Mouse (Mus musculus): ENCODE results near the gene Cib2.

Cib2 gene

GRCm38 (mm10) chr9:54544212-54544953 lies 15.6 kb downstream of the Cib2 start:
- no peak for DNase-seq

- DNase-seq = no peak
Measured at GRCm38 (mm10) chr9:54540801-54541200, 19.2 kb downstream of the Cib2 start.

- no peak for DNase-seq
Measured at GRCm38 (mm10) chr9:54538684-54539083, 21.3 kb downstream of the Cib2 start, which contains the start of gene Sh2d7. Sh2d7 (plus strand) TSS chr9:54538984.

GRCm38 (mm10) chr9:54538244-54538643 lies 21.8 kb downstream of the Cib2 start:
- no peak for DNase-seq

- DNase-seq = no peak
Measured at GRCm38 (mm10) chr9:54537480-54537879, 22.5 kb downstream of the Cib2 start.

GRCm38 (mm10) chr9:54537030-54537429 lies 23.0 kb downstream of the Cib2 start:
- no peak for DNase-seq

GRCm38 (mm10) chr9:54536236-54536635 lies 23.8 kb downstream of the Cib2 start:
- peak in 1 of 2 experiments; percentile 35 for DNase-seq

- DNase-seq = peak; percentile 37 to 39
Measured at GRCm38 (mm10) chr9:54533975-54534374, 26.0 kb downstream of the Cib2 start.

GRCm38 (mm10) chr9:54532926-54533325 lies 27.1 kb downstream of the Cib2 start:
- DNase-seq = peak; percentile 18 to 24

- no peak for DNase-seq
Measured at GRCm38 (mm10) chr9:54531421-54531820, 28.6 kb downstream of the Cib2 start.

- no peak for DNase-seq
Measured at GRCm38 (mm10) chr9:54530836-54531235, 29.2 kb downstream of the Cib2 start.

- DNase-seq = no peak
Measured at GRCm38 (mm10) chr9:54529950-54530349, 30.1 kb downstream of the Cib2 start.

- DNase-seq = no peak
Measured at GRCm38 (mm10) chr9:54527694-54528093, 32.3 kb downstream of the Cib2 start.

GRCm38 (mm10) chr9:54520286-54520685 lies 39.7 kb downstream of the Cib2 start:
- no peak for DNase-seq

GRCm38 (mm10) chr9:54518921-54519320 lies 41.1 kb downstream of the Cib2 start:
- DNase-seq = no peak

GRCm38 (mm10) chr9:54515991-54516390 lies 44.0 kb downstream of the Cib2 start:
- DNase-seq = no peak

GRCm38 (mm10) chr9:54502873-54503272 lies 57.1 kb downstream of the Cib2 start:
- peak; percentile 44 to 45 for DNase-seq

- no peak for DNase-seq
Measured at GRCm38 (mm10) chr9:54502111-54502495, 57.9 kb downstream of the Cib2 start.

GRCm38 (mm10) chr9:54501453-54502110 lies 58.4 kb downstream of the Cib2 start, which contains the start of gene Dmxl2:
Dmxl2 (minus strand) TSS chr9:54501626.
- peak; percentile 85 to 95 for DNase-seq

GRCm38 (mm10) chr9:54500832-54501452 lies 59.1 kb downstream of the Cib2 start:
- DNase-seq = peak; percentile 74 to 78

- DNase-seq = peak in 1 of 2 experiments; percentile 26
Measured at GRCm38 (mm10) chr9:54499791-54500190, 60.2 kb downstream of the Cib2 start.

- DNase-seq = peak; percentile 36 to 42
Measured at GRCm38 (mm10) chr9:54499291-54499690, 60.7 kb downstream of the Cib2 start.

All from cerebellum, adult 18-20 months (tissue).